Mouse (Mus musculus) stomach, postnatal 0 days (tissue): Measurements from ENCODE around the gene Arglu1. TPM values are rescaled to one million over a fixed set of nuclear protein-coding genes. Genes with fewer than 3 reads are reported as not detected.

Source experiments
- ATAC-seq: fragments of 200-750 bp; cut with Nextera tagmentation; 2 replicates; pipeline ENCODE4 v1.8.0; 2017; ENCODE audit not compliant: low FRiP score, low TSS enrichment
- DNase-seq: peaks from one replicate; pipeline ENCODE4 v3.0.0-alpha.2; 2016; ENCODE audit warnings: low spot score
- H3K27ac ChIP-seq: fragments of 300-500 bp; sonication (generic); replicated peaks from 2 replicates; pipeline ENCODE4 v1.5.1; 2014; ENCODE audit warnings: mild to moderate bottlenecking, control low read depth
- H3K27me3 ChIP-seq: fragments of 300-500 bp; sonication (generic); 2 replicates; pipeline ENCODE4 v1.6.1; 2014; ENCODE audit warnings: low read length; ENCODE audit not compliant: control insufficient read depth, insufficient read depth
- H3K36me3 ChIP-seq: fragments of 300-500 bp; sonication (generic); 2 replicates; pipeline ENCODE4 v1.6.1; 2014; ENCODE audit warnings: low read length, mixed read lengths; ENCODE audit not compliant: control insufficient read depth, insufficient read depth
- H3K4me1 ChIP-seq: fragments of 300-500 bp; sonication (generic); replicated peaks from 2 replicates; pipeline ENCODE4 v1.6.1; 2014; ENCODE audit warnings: antibody characterized with exemption; ENCODE audit not compliant: control insufficient read depth, insufficient read depth
- H3K4me2 ChIP-seq: fragments of 300-500 bp; sonication (generic); replicated peaks from 2 replicates; pipeline ENCODE4 v1.6.1; 2014; ENCODE audit warnings: low read depth, mild to moderate bottlenecking, control low read depth, moderate library complexity
- H3K4me3 ChIP-seq: fragments of 300-500 bp; sonication (generic); 2 replicates; pipeline ENCODE4 v1.5.1; 2014; ENCODE audit warnings: low read depth, low read length, control low read depth
- H3K9ac ChIP-seq: fragments of 300-500 bp; sonication (generic); 2 replicates; pipeline ENCODE4 v1.6.1; 2014; ENCODE audit warnings: mild to moderate bottlenecking, low read length, control low read depth, mixed read lengths
- H3K9me3 ChIP-seq: fragments of 300-500 bp; sonication (generic); 2 replicates; pipeline ENCODE4 v1.6.1; 2016; ENCODE audit warnings: low read length; ENCODE audit not compliant: control insufficient read depth
- CTCF ChIP-seq: IDR thresholded peaks from 2 replicates; pipeline ENCODE4 v1.5.1; 2016; ENCODE audit warnings: antibody characterized with exemption, low read depth, mild to moderate bottlenecking, moderate library complexity
- EP300 ChIP-seq: optimal IDR thresholded peaks from 2 replicates; pipeline ENCODE3; 2016; ENCODE audit warnings: antibody characterized with exemption
- WGBS: fragments of 180-500 bp; shearing (Covaris S2); extraction: QIAGEN DNeasy Blood & Tissue Kit; methylation state at CpG from one replicate; pipeline ENCODE4 v1.1.7; 2014; 5-methylcytosine and 5-hydroxymethylcytosine counted together
- polyA plus RNA-seq: library from polyadenylated mRNA; unstranded; fragments of >200 nt; fragmentation: Nextera tagmentation; extraction: Ambion mirVana; gene quantifications from 2 replicates; pipeline ENCODE4 v1.2.1, GENCODE M21; 2015

Gene Arglu1
- polyA plus RNA-seq, 1 experiment from 2014 or later = 83.2 TPM

- no peak overlapping the region for H3K4me3 ChIP-seq
- H3K4me1 ChIP-seq = 0 out of 2 replicates have a peak, but pooled peaks cover 6% of the 10 kb centered on the region
- no peak overlapping the region for H3K9ac ChIP-seq
- no peaks in the 10 kb centered on the region for H3K9me3 ChIP-seq
- WGBS = 58% methylated on average over 2 of the region's 2 CpGs
- H3K27ac ChIP-seq = no peak overlapping the region
- H3K4me2 ChIP-seq = no peak overlapping the region
- no peaks in the 10 kb centered on the region for H3K27me3 ChIP-seq
- no peak for ATAC-seq
- H3K36me3 ChIP-seq = peaks cover 9% of the 10 kb centered on the region
- DNase-seq = no peak
- no peak for TF ChIP-seq CTCF
- no peak for TF ChIP-seq EP300
Observed at GRCm38 (mm10) chr8:8685517-8685916, 4.8 kb downstream of the Arglu1 start.

- WGBS = 56% methylated on average over 3 of the region's 3 CpGs
Observed at GRCm38 (mm10) chr8:8682697-8683096, 7.6 kb downstream of the Arglu1 start.

GRCm38 (mm10) chr8:8678236-8678635, 12.1 kb downstream of the Arglu1 start:
- ATAC-seq (no peak), DNase-seq (no peak)
- TF ChIP-seq CTCF = peak; percentile 16; the same call in 1 of the 2 replicates
- TF ChIP-seq EP300 = no peak
- H3K27me3 ChIP-seq = no peaks in the 10 kb centered on the region
- H3K4me3 ChIP-seq = no peak overlapping the region
- no peak overlapping the region for H3K9ac ChIP-seq
- H3K4me2 ChIP-seq = no peak overlapping the region
- 89% methylated on average over 3 of the region's 3 CpGs for WGBS
- peaks cover 14% of the 10 kb centered on the region for H3K36me3 ChIP-seq
- H3K9me3 ChIP-seq = no peaks in the 10 kb centered on the region
- no peak overlapping the region for H3K27ac ChIP-seq
- H3K4me1 ChIP-seq = no peaks in the 10 kb centered on the region

More at GRCm38 (mm10) chr8:8682697-8683096, 7.6 kb downstream of the Arglu1 start:
- 0 out of 2 replicates have a peak, but pooled peaks cover 6% of the 10 kb centered on the region for H3K4me1 ChIP-seq
- no peak for TF ChIP-seq CTCF
- no peak overlapping the region for H3K4me2 ChIP-seq
- H3K27ac ChIP-seq = no peak overlapping the region
- ATAC-seq (no peak), DNase-seq (no peak)
- H3K9ac ChIP-seq = no peak overlapping the region
- peaks cover 15% of the 10 kb centered on the region for H3K36me3 ChIP-seq
- H3K9me3 ChIP-seq = no peaks in the 10 kb centered on the region
- no peaks in the 10 kb centered on the region for H3K27me3 ChIP-seq
- no peak overlapping the region for H3K4me3 ChIP-seq

- TF ChIP-seq EP300 = no peak
- no peak for TF ChIP-seq CTCF
- no peaks in the 10 kb centered on the region for H3K27me3 ChIP-seq
- peaks cover 5% of the 10 kb centered on the region; the same call in 1 of the 2 replicates for H3K36me3 ChIP-seq
- H3K4me3 ChIP-seq = no peak overlapping the region
- no peak overlapping the region for H3K9ac ChIP-seq
- H3K4me2 ChIP-seq = no peak overlapping the region
- H3K27ac ChIP-seq = no peak overlapping the region
- H3K4me1 ChIP-seq = no peaks in the 10 kb centered on the region
- DNase-seq (no peak), ATAC-seq (no peak)
- H3K9me3 ChIP-seq = no peaks in the 10 kb centered on the region
- 79% methylated on average over 5 of the region's 5 CpGs for WGBS
Observed at GRCm38 (mm10) chr8:8674864-8675263, 15.5 kb downstream of the Arglu1 start.

- Histone ChIP-seq H3K27me3 (no peaks in the 10 kb centered on the region), H3K9me3 (no peaks in the 10 kb centered on the region), H3K9ac (peak overlapping the region; percentile 68), H3K27ac (peak overlapping the region; percentile 82), H3K4me1 (no peaks in the 10 kb centered on the region), H3K36me3 (no peaks in the 10 kb centered on the region), H3K4me3 (peak overlapping the region; percentile 88), H3K4me2 (peak overlapping the region; percentile 91)
- TF ChIP-seq CTCF (peak; percentile 92), EP300 (no peak)
- under 1% methylated on average over 22 of the region's 23 CpGs for WGBS
- DNase-seq (peak; percentile 92), ATAC-seq (peak; percentile 13)
Observed at GRCm38 (mm10) chr8:8661759-8662138, 28.6 kb downstream of the Arglu1 start.

GRCm38 (mm10) chr8:8661103-8661758, 29.1 kb downstream of the Arglu1 start, which contains the start of gene Efnb2:
Gene Efnb2, minus strand, starts transcription at chr8:8661242.
- Histone ChIP-seq H3K4me3 (peak within 1 kb of the TSS; percentile 88), H3K27ac (peak within 1 kb of the TSS; percentile 82), H3K4me1 (no peaks in the 10 kb centered on the region), H3K4me2 (peak within 1 kb of the TSS; percentile 91), H3K9me3 (no peaks in the 10 kb centered on the region), H3K9ac (peak within 1 kb of the TSS; percentile 80), H3K27me3 (no peaks in the 10 kb centered on the region), H3K36me3 (no peaks in the 10 kb centered on the region)
- ATAC-seq = peak; percentile 94
- TF ChIP-seq EP300 = peak; percentile 91
- TF ChIP-seq CTCF = peak; percentile 56
- peak; percentile 96 for DNase-seq
- WGBS = under 1% methylated on average over 69 of the region's 70 CpGs
